Comparison of ENCODE assay signal across 23 mouse cellular contexts in genomic region chr6:14819798-14820197, GRCm38 (mm10).
DNase-seq lines count a peak whose midpoint lies in the region; ATAC-seq lines count a peak whose summit lies in the region.
"Had no signal": no experiment of that assay in that cellular context is flagged by ENCODE, and none has a peak within 500 bp of the region (broad histone marks: within the 10 kb centered on the region; RNA-seq: fewer than 3 reads in every experiment).

No protein-coding gene starts in this region.

- H3K4me2 ChIP-seq in forebrain, embryonic 13.5 days: no peak overlapping the region
- H3K4me2 ChIP-seq in forebrain, embryonic 11.5 days (ENCODE audit: low read depth, low read length, severe bottlenecking): no peak overlapping the region
- no peak overlapping the region for H3K4me2 ChIP-seq in midbrain, embryonic 13.5 days (replicated peaks)
- no peak overlapping the region for H3K4me2 ChIP-seq in midbrain, embryonic 14.5 days (ENCODE audit: low read length)
- no peak overlapping the region for H3K4me2 ChIP-seq in forebrain, embryonic 15.5 days (replicated peaks)
- H3K4me2 ChIP-seq: embryonic facial prominence, embryonic 13.5 days; heart, embryonic 11.5 days; heart, embryonic 15.5 days; hindbrain, embryonic 13.5 days had no signal

- H3K27me3 ChIP-seq in forebrain, embryonic 13.5 days: no peaks in the 10 kb centered on the region
- no peaks in the 10 kb centered on the region for H3K27me3 ChIP-seq in forebrain, embryonic 11.5 days (ENCODE audit: control insufficient read depth, insufficient read depth, low read length)
- H3K27me3 ChIP-seq in midbrain, embryonic 13.5 days: no peaks in the 10 kb centered on the region
- no peaks in the 10 kb centered on the region for H3K27me3 ChIP-seq in midbrain, embryonic 14.5 days (ENCODE audit: control insufficient read depth, insufficient read depth, low read length)
- no peaks in the 10 kb centered on the region for H3K27me3 ChIP-seq in forebrain, embryonic 15.5 days
- H3K27me3 ChIP-seq: CH12.LX; embryonic facial prominence, embryonic 13.5 days; heart, embryonic 15.5 days; hindbrain, embryonic 13.5 days had no signal

- no peaks in the 10 kb centered on the region for H3K36me3 ChIP-seq in forebrain, embryonic 13.5 days (ENCODE audit: poor library complexity, severe bottlenecking)
- no peaks in the 10 kb centered on the region for H3K36me3 ChIP-seq in forebrain, embryonic 11.5 days (ENCODE audit: control insufficient read depth, insufficient read depth, low read length)
- no peaks in the 10 kb centered on the region for H3K36me3 ChIP-seq in midbrain, embryonic 13.5 days
- H3K36me3 ChIP-seq in midbrain, embryonic 14.5 days (ENCODE audit: control insufficient read depth, insufficient read depth, low read length): no peaks in the 10 kb centered on the region
- H3K36me3 ChIP-seq in forebrain, embryonic 15.5 days: no peaks in the 10 kb centered on the region
- H3K36me3 ChIP-seq: embryonic facial prominence, embryonic 13.5 days; heart, embryonic 15.5 days; hindbrain, embryonic 13.5 days had no signal

- no peaks in the 10 kb centered on the region for H3K4me1 ChIP-seq in forebrain, embryonic 13.5 days
- H3K4me1 ChIP-seq in forebrain, embryonic 11.5 days (replicated peaks; ENCODE audit: control insufficient read depth, insufficient read depth, low read length): no peaks in the 10 kb centered on the region
- H3K4me1 ChIP-seq in midbrain, embryonic 13.5 days (replicated peaks): no peaks in the 10 kb centered on the region
- H3K4me1 ChIP-seq in midbrain, embryonic 14.5 days (ENCODE audit: control insufficient read depth, insufficient read depth, low read length): no peaks in the 10 kb centered on the region
- H3K4me1 ChIP-seq in forebrain, embryonic 15.5 days: peaks cover 3% of the 10 kb centered on the region; the same call in 1 of the 2 replicates
- H3K4me1 ChIP-seq: embryonic facial prominence, embryonic 13.5 days; heart, embryonic 15.5 days; hindbrain, embryonic 13.5 days had no signal

- DNase-seq in forebrain, embryonic 11.5 days (ENCODE audit: low spot score): no peak
- no peak for DNase-seq in midbrain, embryonic 14.5 days
- no peak for DNase-seq in adrenal gland, adult (ENCODE audit: inconsistent age in 2 of 2, low spot score in 1 of 2)
- no peak for DNase-seq in ovary, postnatal 14 days (ENCODE audit: low spot score)
- DNase-seq: adrenal gland, adult 2 months; adrenal gland, postnatal 25 days; cerebellum, adult 11-12 months; cerebellum, adult 9-10 months; cerebellum, postnatal 25 days; gastrocnemius, postnatal 14 days; heart, adult 2 months; heart, postnatal 14 days had no signal

- WGBS in forebrain, embryonic 13.5 days: 54% methylated on average over 2 of the region's 2 CpGs
- WGBS in forebrain, embryonic 11.5 days: 79% methylated on average over 2 of the region's 2 CpGs
- 56% methylated on average over 2 of the region's 2 CpGs for WGBS in midbrain, embryonic 13.5 days
- 59% methylated on average over 2 of the region's 2 CpGs for WGBS in midbrain, embryonic 14.5 days
- WGBS in forebrain, embryonic 15.5 days: 29% methylated on average over 2 of the region's 2 CpGs

- no peak overlapping the region for H3K9ac ChIP-seq in forebrain, embryonic 13.5 days
- no peak overlapping the region for H3K9ac ChIP-seq in forebrain, embryonic 11.5 days (ENCODE audit: low read length)
- no peak overlapping the region for H3K9ac ChIP-seq in midbrain, embryonic 13.5 days (replicated peaks)
- no peak overlapping the region for H3K9ac ChIP-seq in midbrain, embryonic 14.5 days (replicated peaks; ENCODE audit: low read length)
- H3K9ac ChIP-seq in forebrain, embryonic 15.5 days (replicated peaks): no peak overlapping the region
- H3K9ac ChIP-seq: embryonic facial prominence, embryonic 13.5 days; heart, embryonic 15.5 days; hindbrain, embryonic 13.5 days had no signal

- peak; percentile 97 for ATAC-seq in forebrain, embryonic 13.5 days
- ATAC-seq in forebrain, embryonic 11.5 days (replicated peaks; ENCODE audit: low FRiP score): no peak
- 0 out of 2 replicates have a peak, but pooled peaks have one; percentile 30 for ATAC-seq in midbrain, embryonic 13.5 days
- no peak for ATAC-seq in midbrain, embryonic 14.5 days (ENCODE audit: low FRiP score, low TSS enrichment)
- ATAC-seq in forebrain, embryonic 15.5 days (replicated peaks): peak; percentile 98
- ATAC-seq: activated CD4-positive, CD25-positive, alpha-beta regulatory T cell, adult 4 months; hindbrain, postnatal 0 days; Patski had no signal

- no peak overlapping the region for H3K27ac ChIP-seq in forebrain, embryonic 13.5 days
- no peak overlapping the region for H3K27ac ChIP-seq in forebrain, embryonic 11.5 days (ENCODE audit: low read depth, low read length)
- no peak overlapping the region for H3K27ac ChIP-seq in midbrain, embryonic 13.5 days
- no peak overlapping the region for H3K27ac ChIP-seq in midbrain, embryonic 14.5 days (replicated peaks; ENCODE audit: low read depth, low read length)
- H3K27ac ChIP-seq in forebrain, embryonic 15.5 days (replicated peaks): no peak overlapping the region
- H3K27ac ChIP-seq: embryonic facial prominence, embryonic 13.5 days; heart, adult 2 months; heart, embryonic 15.5 days; hindbrain, embryonic 13.5 days; hindbrain, postnatal 0 days had no signal

- H3K9me3 ChIP-seq in forebrain, embryonic 13.5 days (replicated peaks): no peaks in the 10 kb centered on the region
- no peaks in the 10 kb centered on the region for H3K9me3 ChIP-seq in forebrain, embryonic 11.5 days (ENCODE audit: control insufficient read depth, low read length)
- no peaks in the 10 kb centered on the region for H3K9me3 ChIP-seq in midbrain, embryonic 13.5 days
- no peaks in the 10 kb centered on the region for H3K9me3 ChIP-seq in midbrain, embryonic 14.5 days (ENCODE audit: control insufficient read depth, low read length)
- no peaks in the 10 kb centered on the region for H3K9me3 ChIP-seq in forebrain, embryonic 15.5 days
- H3K9me3 ChIP-seq: embryonic facial prominence, embryonic 13.5 days; heart, embryonic 15.5 days; hindbrain, embryonic 13.5 days had no signal

- H3K4me3 ChIP-seq in forebrain, embryonic 13.5 days: no peak overlapping the region
- no peak overlapping the region for H3K4me3 ChIP-seq in forebrain, embryonic 11.5 days (ENCODE audit: low read depth, low read length)
- no peak overlapping the region for H3K4me3 ChIP-seq in midbrain, embryonic 13.5 days (replicated peaks)
- no peak overlapping the region for H3K4me3 ChIP-seq in midbrain, embryonic 14.5 days (replicated peaks; ENCODE audit: low read depth, low read length)
- no peak overlapping the region for H3K4me3 ChIP-seq in forebrain, embryonic 15.5 days
- H3K4me3 ChIP-seq: embryonic facial prominence, embryonic 13.5 days; heart, adult 2 months; heart, embryonic 15.5 days; hindbrain, embryonic 13.5 days had no signal

Comparison
In these comparisons a context has a peak if more than half of its experiments do, and no peak if none do; other contexts are left out.
1. ATAC-seq: peak in forebrain, embryonic 13.5 days (single experiment), midbrain, embryonic 13.5 days (single experiment) and forebrain, embryonic 15.5 days (single experiment); none in forebrain, embryonic 11.5 days (single experiment) and midbrain, embryonic 14.5 days (single experiment).